ENCODE assay signal across 8 mouse cellular contexts in the genomic region with DNA sequence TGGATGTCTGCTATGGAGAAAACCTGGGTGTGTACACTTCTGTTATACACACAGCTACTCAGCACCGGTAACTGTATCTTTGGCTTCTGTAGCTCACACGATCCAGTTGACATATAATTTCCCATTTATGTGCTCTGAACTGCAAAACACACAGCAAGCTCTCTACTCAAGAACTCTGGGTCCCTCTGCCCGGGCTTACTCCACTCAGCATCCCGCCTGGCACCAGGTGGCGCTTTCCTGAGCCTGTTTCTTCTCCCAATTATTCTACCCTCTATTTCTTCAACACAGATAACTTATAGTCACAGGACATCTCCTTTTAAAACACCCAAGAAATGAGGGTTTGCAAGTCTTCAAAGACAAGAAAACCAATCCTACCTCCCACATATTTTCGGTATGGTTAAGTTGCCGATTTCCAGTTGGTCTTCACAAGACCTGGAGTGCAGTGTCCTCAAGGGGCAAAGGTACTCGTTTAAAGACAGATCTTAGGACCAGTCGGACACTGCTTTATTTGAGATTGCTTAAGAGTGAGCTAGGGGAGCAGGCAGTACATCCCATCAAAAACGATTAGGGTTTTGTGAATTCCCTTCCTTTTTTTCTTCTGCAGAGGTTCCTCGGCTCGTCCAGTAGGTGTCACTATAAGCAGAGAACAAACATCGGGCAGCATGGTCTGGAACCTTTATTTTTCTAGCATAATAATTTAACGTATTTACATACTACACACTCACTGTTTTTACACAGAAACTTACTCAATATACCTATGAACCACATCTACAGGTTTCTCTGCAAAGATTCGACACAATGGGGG. TPM values are rescaled to one million over a fixed set of nuclear protein-coding genes. Genes with fewer than 3 reads are reported as not detected.
DNase-seq lines count a peak whose midpoint lies in the region; ATAC-seq and TF ChIP-seq lines count a peak whose summit lies in the region.

No protein-coding gene starts in this region.

- peak; percentile 50 for ATAC-seq in hindbrain, postnatal 0 days

- DNase-seq in heart, postnatal 4 days: peak; percentile 27
- DNase-seq in heart, embryonic 10.5 days (ENCODE audit: low spot score): no peak
- peak; percentile 54 for DNase-seq in CD4-positive helper T cell, adult 2 months (ENCODE audit: low read depth, low spot score)
- peak; percentile 34 for DNase-seq in R1 (ENCODE audit: low read depth, low spot score)
- DNase-seq in hindbrain, postnatal 0 days (ENCODE audit: low spot score): peak; percentile 72
- DNase-seq in naive thymus-derived CD4-positive, alpha-beta T cell, adult 2 months (ENCODE audit: low read depth): peak; percentile 63
- no peak for DNase-seq in c-Kit-positive CD71-positive TER-119-positive erythroid progenitor cells, embryonic 14.5 days (ENCODE audit: low spot score)
- DNase-seq in left cerebral cortex, postnatal 36 days (ENCODE audit: low spot score in 2 of 2): no peak

- H3K9me3 ChIP-seq in heart, embryonic 10.5 days: no peaks in the 10 kb centered on the region
- H3K9me3 ChIP-seq in hindbrain, postnatal 0 days (ENCODE audit: low read length): no peaks in the 10 kb centered on the region

- no peaks in the 10 kb centered on the region for H3K27me3 ChIP-seq in heart, embryonic 10.5 days (ENCODE audit: insufficient read depth, poor library complexity, severe bottlenecking)
- no peaks in the 10 kb centered on the region for H3K27me3 ChIP-seq in hindbrain, postnatal 0 days (ENCODE audit: insufficient read depth, low read length)

- peaks cover 14% of the 10 kb centered on the region for H3K36me3 ChIP-seq in heart, embryonic 10.5 days
- H3K36me3 ChIP-seq in hindbrain, postnatal 0 days (ENCODE audit: insufficient read depth, low read length): no peaks in the 10 kb centered on the region

- H3K4me2 ChIP-seq in hindbrain, postnatal 0 days (ENCODE audit: low read depth, low read length): no peak overlapping the region

- 48% methylated on average over 15 of the region's 15 CpGs for WGBS in heart, embryonic 10.5 days
- 48% methylated on average over 15 of the region's 15 CpGs for WGBS in hindbrain, postnatal 0 days

- peak; percentile 76 for TF ChIP-seq CTCF in hindbrain, postnatal 0 days (IDR thresholded peaks at IDR 0.05; ENCODE audit: low read depth)

- H3K9ac ChIP-seq in hindbrain, postnatal 0 days (replicated peaks; ENCODE audit: low read length): no peak overlapping the region

- peaks cover 16% of the 10 kb centered on the region for H3K4me1 ChIP-seq in heart, embryonic 10.5 days
- H3K4me1 ChIP-seq in hindbrain, postnatal 0 days (ENCODE audit: insufficient read depth, low read length): peaks cover 9% of the 10 kb centered on the region; the same call in 1 of the 2 replicates

- intact Hi-C loops in left cerebral cortex, postnatal 36 days (cut with DNase I): loop anchor here (2.0 kb wide), 1 partner anchor 21 kb away; no protein-coding TSS in a partner anchor

- no peak overlapping the region for H3K4me3 ChIP-seq in heart, embryonic 10.5 days
- H3K4me3 ChIP-seq in hindbrain, postnatal 0 days (ENCODE audit: low read length): no peak overlapping the region

- no peak overlapping the region for H3K27ac ChIP-seq in heart, embryonic 10.5 days
- H3K27ac ChIP-seq in hindbrain, postnatal 0 days: no peak overlapping the region

RNA-seq across cellular contexts. Expression of gene Rgmb, which starts 26.6 kb away (rescaled TPM):
- total RNA-seq in heart, postnatal 4 days (2021): 10 to 100 TPM; 18.5 to 22.7 TPM
- polyA plus RNA-seq in heart, embryonic 10.5 days (2016; fragmentation: Nextera tagmentation; extraction: Ambion mirVana): 7.1 and 10.7 TPM in 2 replicates
- total RNA-seq in hindbrain, postnatal 0 days (2014; rRNA removed): 131 and 145 TPM in 2 replicates
- polyA plus RNA-seq in hindbrain, postnatal 0 days (2015; fragmentation: Nextera tagmentation; extraction: Ambion mirVana): 50.6 and 52.8 TPM in 2 replicates
- total RNA-seq in left cerebral cortex, postnatal 36 days (2021): 10 to 100 TPM; 66.5 to 71.9 TPM

Comparison
In these comparisons a context has a peak if more than half of its experiments do, and no peak if none do; other contexts are left out.
1. DNase-seq: peak in heart, postnatal 4 days (single experiment), CD4-positive helper T cell, adult 2 months (single experiment), R1 (single experiment), hindbrain, postnatal 0 days (single experiment) and naive thymus-derived CD4-positive, alpha-beta T cell, adult 2 months (single experiment); none in heart, embryonic 10.5 days (single experiment), c-Kit-positive CD71-positive TER-119-positive erythroid progenitor cells, embryonic 14.5 days (single experiment) and left cerebral cortex, postnatal 36 days (0 of 2).